Mouse (Mus musculus) forebrain, embryonic 15.5 days (tissue): ENCODE data around the gene Wdsub1. TPM values are rescaled to one million over a fixed set of nuclear protein-coding genes. Genes with fewer than 3 reads are reported as not detected.
"Not testable (repeated sequence)": the region's sequence is repeated elsewhere in the genome, so short reads cannot be mapped to it uniquely, and the experiment has no call there.

Source experiments
- ATAC-seq: fragments of 200-750 bp; cut with Nextera tagmentation; replicated peaks from 2 replicates; pipeline ENCODE4 v1.8.0; 2017; ENCODE audit warnings: mild to moderate bottlenecking, moderate TSS enrichment, moderate library complexity
- H3K27ac ChIP-seq: fragments of 300-500 bp; sonication (generic); replicated peaks from 2 replicates; pipeline ENCODE4 v1.5.1; 2015; ENCODE audit warnings: mild to moderate bottlenecking, inconsistent platforms
- H3K27me3 ChIP-seq: fragments of 300-500 bp; sonication (generic); 2 replicates; pipeline ENCODE4 v1.6.1; 2015; ENCODE audit warnings: inconsistent platforms
- H3K36me3 ChIP-seq: fragments of 300-500 bp; sonication (generic); 2 replicates; pipeline ENCODE4 v1.6.1; 2015; ENCODE audit warnings: mild to moderate bottlenecking, inconsistent platforms
- H3K4me1 ChIP-seq: fragments of 300-500 bp; sonication (generic); 2 replicates; pipeline ENCODE4 v1.6.1; 2015; ENCODE audit warnings: inconsistent platforms
- H3K4me2 ChIP-seq: fragments of 300-500 bp; sonication (generic); replicated peaks from 2 replicates; pipeline ENCODE4 v1.6.1; 2015; ENCODE audit warnings: mild to moderate bottlenecking, inconsistent platforms
- H3K4me3 ChIP-seq: fragments of 300-500 bp; sonication (generic); 2 replicates; pipeline ENCODE4 v1.5.1; 2015; ENCODE audit warnings: mild to moderate bottlenecking, inconsistent platforms
- H3K9ac ChIP-seq: fragments of 300-500 bp; sonication (generic); replicated peaks from 2 replicates; pipeline ENCODE4 v1.6.1; 2015; ENCODE audit warnings: mild to moderate bottlenecking, inconsistent platforms
- H3K9me3 ChIP-seq: fragments of 300-500 bp; sonication (generic); 2 replicates; pipeline ENCODE4 v1.6.1; 2016; ENCODE audit warnings: inconsistent platforms
- WGBS: fragments of 180-500 bp; shearing (Covaris S2); methylation state at CpG from one replicate; pipeline ENCODE4 v1.1.7; 2015; ENCODE audit warnings: mixed read lengths; 5-methylcytosine and 5-hydroxymethylcytosine counted together
- polyA plus RNA-seq: library from polyadenylated mRNA; unstranded; fragments of >200 nt; fragmentation: Nextera tagmentation; extraction: Ambion mirVana; gene quantifications from 2 replicates; pipeline ENCODE4 v1.2.1, GENCODE M21; 2015

The Wdsub1 gene
- polyA plus RNA-seq, 1 experiment from 2014 or later: 11.5 TPM

DNA sequence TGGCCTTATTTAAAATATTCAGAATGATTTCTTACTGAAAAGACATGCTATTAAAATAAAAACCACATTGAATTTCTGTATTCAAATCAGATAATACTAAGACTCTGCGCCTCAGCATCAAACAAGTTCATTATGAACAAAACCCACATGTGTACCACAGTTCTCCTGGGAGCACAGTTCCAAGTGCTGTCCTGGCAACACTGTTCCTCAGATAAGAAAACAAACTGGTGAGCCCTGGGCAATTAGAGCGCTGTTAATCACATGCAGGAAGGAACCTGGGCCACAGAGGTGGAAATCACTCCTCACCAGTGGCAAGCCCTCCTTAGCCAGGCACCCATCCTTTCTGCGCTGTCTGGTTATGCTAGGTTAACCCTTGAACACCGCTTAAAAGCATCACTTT, 5.1 kb downstream of the Wdsub1 start:
- no peak for ATAC-seq
- Histone ChIP-seq H3K27me3 (no peaks in the 10 kb centered on the region), H3K4me1 (peaks cover 6% of the 10 kb centered on the region), H3K4me2 (no peak overlapping the region), H3K4me3 (no peak overlapping the region), H3K9me3 (no peaks in the 10 kb centered on the region), H3K36me3 (no peaks in the 10 kb centered on the region), H3K9ac (no peak overlapping the region), H3K27ac (no peak overlapping the region)
- 94% methylated on average over 4 of the region's 4 CpGs for WGBS

DNA sequence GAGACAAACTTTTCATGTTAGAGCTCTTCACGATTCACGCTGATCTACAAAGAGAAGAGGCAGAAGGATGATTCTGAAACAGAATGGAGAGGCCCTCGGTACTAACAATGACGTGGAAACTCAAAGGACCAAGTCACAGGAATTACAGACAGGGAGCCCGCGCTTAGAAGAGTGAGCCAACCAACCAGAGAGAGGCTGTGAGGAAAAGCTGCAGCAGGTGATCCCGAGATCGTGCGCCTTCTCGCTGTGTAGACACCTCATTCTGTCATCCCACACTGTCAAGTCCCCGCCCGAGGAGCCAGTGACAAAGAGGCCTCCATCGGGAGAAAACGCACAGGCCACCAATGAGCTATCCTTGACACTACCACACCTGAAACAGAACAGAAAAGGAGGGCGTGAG, 5.9 kb downstream of the Wdsub1 start:
- Histone ChIP-seq H3K9me3 (no peaks in the 10 kb centered on the region), H3K4me3 (no peak overlapping the region), H3K4me2 (no peak overlapping the region), H3K36me3 (no peaks in the 10 kb centered on the region), H3K27ac (no peak overlapping the region), H3K4me1 (no peaks in the 10 kb centered on the region), H3K9ac (no peak overlapping the region), H3K27me3 (no peaks in the 10 kb centered on the region)
- no peak; the same call in 1 of the 2 replicates for ATAC-seq
- WGBS: 90% methylated on average over 15 of the region's 15 CpGs

DNA sequence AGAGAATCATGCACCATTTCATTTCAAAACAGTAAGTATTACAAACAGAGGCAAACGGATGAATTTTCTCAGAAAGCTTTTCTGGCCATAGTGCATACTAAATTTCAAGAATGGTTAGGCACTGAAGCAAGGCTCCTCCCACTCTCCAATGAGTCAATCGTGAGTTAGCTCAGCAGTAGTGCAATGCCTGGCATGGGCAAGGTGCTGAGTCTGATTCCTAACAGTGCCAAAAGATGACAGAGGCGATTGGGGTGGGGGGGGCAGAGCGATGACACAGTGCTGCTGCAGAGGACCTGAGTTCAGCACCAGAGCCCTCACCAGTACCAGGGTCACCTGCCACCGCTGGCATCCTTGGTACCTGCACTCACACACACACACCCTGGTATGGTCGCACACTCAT, 11.9 kb downstream of the Wdsub1 start:
- no peak overlapping the region for H3K4me3 ChIP-seq
- H3K27ac ChIP-seq: no peak overlapping the region
- H3K9me3 ChIP-seq: no peaks in the 10 kb centered on the region
- H3K4me1 ChIP-seq: no peaks in the 10 kb centered on the region
- no peak overlapping the region for H3K9ac ChIP-seq
- H3K36me3 ChIP-seq: no peaks in the 10 kb centered on the region
- H3K27me3 ChIP-seq: no peaks in the 10 kb centered on the region
- no peak overlapping the region for H3K4me2 ChIP-seq
- WGBS: 90% methylated on average over 6 of the region's 6 CpGs
- ATAC-seq: no peak

DNA sequence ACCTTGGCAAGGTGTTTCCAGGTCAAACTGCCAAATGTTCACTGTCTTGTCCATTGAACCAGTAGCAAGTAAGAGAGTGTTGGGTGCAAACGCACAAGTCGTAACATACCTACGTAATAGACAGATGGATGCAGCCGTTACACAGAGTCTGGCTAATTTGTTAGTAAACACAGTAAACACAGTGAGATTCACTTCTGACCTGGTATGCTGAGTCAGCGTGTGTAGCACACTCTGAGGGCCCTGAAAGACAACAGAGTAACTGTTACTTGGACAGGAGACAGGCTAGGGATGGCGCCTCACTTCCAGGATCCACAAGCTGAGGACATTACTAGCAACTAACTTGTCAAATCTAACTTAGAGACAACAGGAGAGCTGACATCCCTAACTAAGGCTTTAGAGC, 19.8 kb downstream of the Wdsub1 start:
- Histone ChIP-seq H3K4me1 (no peaks in the 10 kb centered on the region), H3K27me3 (no peaks in the 10 kb centered on the region), H3K9me3 (no peaks in the 10 kb centered on the region), H3K4me2 (no peak overlapping the region), H3K36me3 (no peaks in the 10 kb centered on the region), H3K9ac (no peak overlapping the region), H3K27ac (no peak overlapping the region), H3K4me3 (no peak overlapping the region)
- no peak for ATAC-seq
- WGBS: 92% methylated on average over 6 of the region's 6 CpGs

DNA sequence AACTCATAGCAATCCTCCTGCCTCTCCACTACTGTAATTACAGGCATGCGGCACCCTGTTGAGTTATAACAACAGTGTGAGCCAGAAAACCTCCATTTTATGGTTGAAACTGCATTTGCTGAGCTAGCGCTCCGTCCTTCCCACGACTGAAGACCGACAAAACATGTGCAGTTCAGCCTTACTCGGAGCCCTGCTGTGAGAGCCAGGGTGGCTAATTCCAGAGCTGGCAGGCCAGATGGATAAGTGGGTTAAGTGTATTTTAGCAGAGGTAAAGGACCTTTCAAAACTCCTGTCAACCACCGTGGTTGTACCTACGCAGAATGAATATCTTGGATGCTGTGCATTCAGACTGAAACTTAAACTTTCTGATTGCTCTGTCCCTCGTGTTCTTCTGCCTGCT, 28.0 kb downstream of the Wdsub1 start:
- Histone ChIP-seq H3K9me3 (no peaks in the 10 kb centered on the region), H3K27me3 (no peaks in the 10 kb centered on the region), H3K27ac (no peak overlapping the region), H3K4me2 (no peak overlapping the region), H3K4me3 (no peak overlapping the region), H3K4me1 (no peaks in the 10 kb centered on the region), H3K9ac (no peak overlapping the region), H3K36me3 (no peaks in the 10 kb centered on the region)
- 77% methylated on average over 9 of the region's 9 CpGs for WGBS
- ATAC-seq: no peak

DNA sequence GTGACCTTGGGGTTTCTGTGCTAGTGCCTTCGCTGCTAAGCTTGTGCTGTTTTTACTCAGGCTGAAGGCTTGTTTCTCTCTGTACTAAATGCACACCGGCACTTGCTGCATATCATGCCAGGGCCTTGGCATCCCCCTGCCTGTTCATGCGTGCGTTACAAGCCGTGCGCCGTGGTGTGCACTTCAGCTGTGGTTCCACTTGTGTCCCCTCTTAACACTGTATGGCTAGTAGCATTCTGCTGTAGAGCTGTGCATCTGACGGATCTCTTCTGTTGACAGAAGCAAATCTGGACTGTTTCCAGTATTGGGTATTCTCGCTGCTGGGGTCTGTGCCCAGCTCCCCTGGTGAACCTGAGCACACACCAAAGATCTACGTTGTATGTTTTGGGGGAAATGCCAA, 28.8 kb downstream of the Wdsub1 start:
- Histone ChIP-seq H3K4me2 (no peak overlapping the region), H3K27me3 (no peaks in the 10 kb centered on the region), H3K9me3 (no peaks in the 10 kb centered on the region), H3K27ac (no peak overlapping the region), H3K4me1 (no peaks in the 10 kb centered on the region), H3K4me3 (no peak overlapping the region), H3K36me3 (no peaks in the 10 kb centered on the region), H3K9ac (no peak overlapping the region)
- WGBS: 72% methylated on average over 10 of the region's 10 CpGs
- 0 out of 2 replicates have a peak, but pooled peaks have one; percentile 35 for ATAC-seq

DNA sequence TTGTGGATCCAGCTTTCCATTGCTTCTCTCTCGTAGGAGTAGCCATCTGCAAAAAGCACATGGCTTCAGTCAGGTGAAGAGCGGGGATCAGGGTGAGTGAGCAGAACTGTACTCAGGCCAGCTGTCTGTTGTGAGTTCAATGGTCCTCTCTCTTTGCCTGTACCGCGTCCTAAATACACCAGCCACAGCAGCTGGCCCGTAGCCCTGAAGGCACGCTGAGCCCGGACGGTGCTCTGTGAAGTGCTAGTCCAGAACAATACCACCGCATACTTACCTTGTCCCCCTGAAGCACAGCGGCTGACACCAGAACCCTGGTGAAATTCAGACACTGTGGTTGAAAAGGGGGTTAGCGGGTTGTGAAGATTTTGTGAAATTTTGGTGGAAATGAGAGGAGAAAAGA, 29.5 kb downstream of the Wdsub1 start:
- no peak overlapping the region for H3K9ac ChIP-seq
- H3K9me3 ChIP-seq: no peaks in the 10 kb centered on the region
- WGBS: 68% methylated on average over 11 of the region's 11 CpGs
- H3K27ac ChIP-seq: no peak overlapping the region
- no peak overlapping the region for H3K4me3 ChIP-seq
- ATAC-seq: no peak
- no peaks in the 10 kb centered on the region for H3K4me1 ChIP-seq
- no peaks in the 10 kb centered on the region for H3K36me3 ChIP-seq
- H3K4me2 ChIP-seq: no peak overlapping the region
- no peaks in the 10 kb centered on the region for H3K27me3 ChIP-seq

DNA sequence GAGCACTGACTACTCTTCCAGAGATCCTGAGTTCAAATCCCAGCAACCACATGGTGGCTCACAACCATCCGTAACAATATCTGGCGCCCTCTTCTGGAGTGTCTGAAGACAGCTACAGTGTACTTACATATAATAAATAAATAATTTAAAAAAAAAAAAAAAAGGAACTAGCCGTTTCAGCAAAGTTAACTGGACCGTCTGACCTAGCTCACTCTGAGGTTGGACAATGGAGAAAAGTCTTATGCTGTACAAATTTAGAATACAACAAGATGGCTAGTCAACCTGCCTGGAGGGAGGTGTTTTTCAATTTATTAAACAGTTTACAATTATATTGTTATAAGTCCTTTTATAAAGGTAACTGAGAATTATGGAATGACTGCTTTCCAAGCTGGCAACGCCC, 30.5 kb downstream of the Wdsub1 start:
- H3K9me3 ChIP-seq, H3K36me3 ChIP-seq, H3K9ac ChIP-seq, H3K27me3 ChIP-seq, H3K27ac ChIP-seq, ATAC-seq, H3K4me3 ChIP-seq, H3K4me2 ChIP-seq, H3K4me1 ChIP-seq: not testable (repeated sequence)
- WGBS: 87% methylated on average over 5 of the region's 5 CpGs

DNA sequence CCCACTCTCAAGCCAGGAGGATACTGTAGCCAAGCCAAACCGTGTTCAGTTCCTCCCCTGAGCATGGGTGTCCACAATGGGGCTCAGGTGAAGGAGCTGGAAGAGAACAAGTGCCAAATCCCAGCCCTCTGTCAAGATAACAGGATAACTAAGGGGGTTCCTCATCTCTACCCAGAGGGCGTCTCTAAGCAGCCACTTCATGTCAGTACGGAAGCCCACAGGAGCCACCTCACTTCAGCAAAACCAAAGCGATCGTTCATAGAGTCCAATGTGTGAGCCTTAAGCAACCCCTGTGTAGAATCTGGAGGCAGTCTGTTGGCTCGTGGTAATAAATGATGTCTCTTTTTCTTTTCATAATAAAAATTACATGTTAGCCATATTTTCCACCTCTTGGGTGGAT, 38.5 kb downstream of the Wdsub1 start:
- Histone ChIP-seq H3K4me3 (no peak overlapping the region), H3K9me3 (no peaks in the 10 kb centered on the region), H3K9ac (no peak overlapping the region), H3K27ac (no peak overlapping the region), H3K27me3 (no peaks in the 10 kb centered on the region), H3K4me2 (no peak overlapping the region), H3K36me3 (no peaks in the 10 kb centered on the region), H3K4me1 (peaks cover 2% of the 10 kb centered on the region; the same call in 1 of the 2 replicates)
- WGBS: 90% methylated on average over 6 of the region's 6 CpGs
- no peak for ATAC-seq

DNA sequence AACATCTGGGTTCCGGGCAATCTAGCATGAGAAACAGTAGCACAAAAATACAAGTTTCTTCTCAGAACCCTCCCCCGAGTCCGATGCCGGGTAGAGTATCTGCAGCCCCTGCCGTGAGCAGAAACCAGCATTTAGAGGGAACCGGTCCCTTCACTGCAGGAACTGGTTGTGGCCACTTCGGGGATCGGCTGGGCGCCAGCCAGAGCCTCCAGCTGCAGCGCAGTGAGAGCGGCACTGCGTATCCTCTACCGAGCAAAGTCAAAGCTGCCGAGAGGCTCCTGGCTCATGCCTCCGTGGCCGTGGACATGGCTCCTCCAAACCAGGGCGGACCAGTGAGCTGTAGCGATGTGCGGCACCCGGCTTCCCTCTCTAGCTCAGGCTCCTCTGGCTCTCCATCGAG, 39.2 kb downstream of the Wdsub1 start:
- 85% methylated on average over 21 of the region's 21 CpGs for WGBS
- Histone ChIP-seq H3K4me1 (peaks cover 2% of the 10 kb centered on the region; the same call in 1 of the 2 replicates), H3K36me3 (no peaks in the 10 kb centered on the region), H3K27me3 (no peaks in the 10 kb centered on the region), H3K4me2 (no peak overlapping the region), H3K9me3 (no peaks in the 10 kb centered on the region), H3K4me3 (no peak overlapping the region), H3K9ac (no peak overlapping the region), H3K27ac (no peak overlapping the region)
- ATAC-seq: no peak

DNA sequence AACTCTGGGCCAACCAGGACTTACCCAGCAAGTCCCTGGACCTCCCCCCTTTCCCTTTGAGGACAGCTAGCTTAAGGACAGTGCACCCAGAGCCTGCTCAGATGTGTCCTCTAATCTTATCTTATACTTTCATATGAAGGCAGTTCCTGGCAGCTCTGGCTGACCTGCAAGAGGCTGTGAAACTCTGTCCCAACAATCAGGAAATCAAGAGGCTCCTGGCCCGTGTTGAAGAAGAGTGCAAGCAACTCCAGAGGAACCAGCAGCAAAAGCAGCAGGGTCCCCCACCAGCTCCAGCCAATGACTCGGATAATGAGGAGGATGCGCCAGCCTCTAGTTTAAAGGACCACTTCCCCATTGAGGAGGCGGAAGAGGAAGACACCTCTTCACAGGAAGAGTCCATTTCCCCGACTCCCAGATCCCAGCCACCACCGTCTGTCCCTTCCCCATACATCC, 39.8 kb downstream of the Wdsub1 start:
- Histone ChIP-seq H3K9ac (no peak overlapping the region), H3K4me1 (peaks cover 2% of the 10 kb centered on the region; the same call in 1 of the 2 replicates), H3K36me3 (no peaks in the 10 kb centered on the region), H3K4me3 (no peak overlapping the region), H3K27me3 (no peaks in the 10 kb centered on the region), H3K4me2 (no peak overlapping the region), H3K27ac (no peak overlapping the region), H3K9me3 (no peaks in the 10 kb centered on the region)
- ATAC-seq: no peak
- WGBS: 72% methylated on average over 6 of the region's 6 CpGs

DNA sequence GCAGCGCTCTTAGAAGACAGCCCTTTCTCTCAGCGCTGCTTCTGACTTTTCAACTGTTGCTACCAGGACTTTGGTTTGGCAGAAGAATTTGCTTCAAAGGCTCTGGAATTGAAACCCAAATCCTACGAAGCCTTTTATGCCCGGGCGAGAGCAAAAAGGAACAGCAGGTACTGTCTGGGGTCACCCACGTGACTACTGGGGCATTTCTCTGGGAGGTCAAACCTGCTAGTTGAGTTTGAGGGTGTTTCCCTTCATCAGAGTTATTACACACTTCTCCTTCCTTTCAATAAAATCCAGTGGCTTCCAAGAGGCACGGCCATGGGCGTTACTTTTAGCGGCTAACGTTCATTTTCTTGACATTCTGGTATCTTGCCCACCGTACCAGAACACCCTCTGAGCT, 40.4 kb downstream of the Wdsub1 start:
- Histone ChIP-seq H3K27me3 (no peaks in the 10 kb centered on the region), H3K4me1 (peaks cover 2% of the 10 kb centered on the region; the same call in 1 of the 2 replicates), H3K9me3 (no peaks in the 10 kb centered on the region), H3K36me3 (no peaks in the 10 kb centered on the region), H3K9ac (no peak overlapping the region), H3K4me3 (no peak overlapping the region), H3K4me2 (no peak overlapping the region), H3K27ac (no peak overlapping the region)
- 76% methylated on average over 11 of the region's 11 CpGs for WGBS
- no peak for ATAC-seq

DNA sequence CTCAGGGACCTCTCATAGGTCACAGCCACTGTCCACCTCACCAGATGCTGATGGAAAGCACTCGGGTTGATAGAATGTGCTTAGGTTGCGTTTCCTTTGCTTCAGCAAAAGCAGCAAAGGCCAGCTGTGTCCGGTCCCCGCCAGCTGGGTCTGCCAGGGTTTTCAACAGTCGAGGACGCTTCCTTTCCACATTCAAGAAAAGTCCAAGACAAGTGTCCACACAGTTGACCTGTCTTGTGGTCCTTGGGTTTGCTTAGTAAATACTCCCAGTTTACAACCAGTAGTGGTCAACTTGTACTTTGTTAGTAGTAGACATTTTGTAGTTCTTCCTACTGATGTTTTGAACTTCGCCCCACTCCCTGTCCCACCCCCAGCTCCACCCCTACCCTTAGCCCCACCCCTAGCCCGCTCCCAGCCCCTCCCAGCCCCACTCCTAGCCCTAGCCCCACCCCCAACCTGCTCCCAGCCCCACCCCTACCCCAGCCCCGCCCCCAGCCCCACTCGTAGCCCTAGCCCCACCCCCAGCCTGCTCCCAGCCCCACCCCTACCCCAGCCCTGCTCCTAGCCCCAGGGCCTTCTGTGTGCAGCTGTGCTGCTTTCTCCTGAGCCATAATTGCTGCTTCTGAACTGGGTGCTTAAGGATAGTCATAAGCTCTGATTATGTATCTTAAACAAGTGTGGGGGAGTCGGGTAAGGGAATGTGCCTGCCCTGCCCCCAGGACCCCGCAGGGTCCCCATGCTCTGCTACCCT, 41.0 kb downstream of the Wdsub1 start:
- no peaks in the 10 kb centered on the region for H3K9me3 ChIP-seq
- no peak overlapping the region for H3K27ac ChIP-seq
- H3K4me3 ChIP-seq: no peak overlapping the region
- no peaks in the 10 kb centered on the region for H3K27me3 ChIP-seq
- 68% methylated on average over 11 of the region's 12 CpGs for WGBS
- H3K4me2 ChIP-seq: no peak overlapping the region
- H3K9ac ChIP-seq: no peak overlapping the region
- H3K36me3 ChIP-seq: no peaks in the 10 kb centered on the region
- H3K4me1 ChIP-seq: peaks cover 2% of the 10 kb centered on the region; the same call in 1 of the 2 replicates
- peak; percentile 38; the same call in 1 of the 2 replicates for ATAC-seq
